Mouse (Mus musculus): ENCODE data around the gene Ppp1r11.

Ppp1r11 gene

DNA sequence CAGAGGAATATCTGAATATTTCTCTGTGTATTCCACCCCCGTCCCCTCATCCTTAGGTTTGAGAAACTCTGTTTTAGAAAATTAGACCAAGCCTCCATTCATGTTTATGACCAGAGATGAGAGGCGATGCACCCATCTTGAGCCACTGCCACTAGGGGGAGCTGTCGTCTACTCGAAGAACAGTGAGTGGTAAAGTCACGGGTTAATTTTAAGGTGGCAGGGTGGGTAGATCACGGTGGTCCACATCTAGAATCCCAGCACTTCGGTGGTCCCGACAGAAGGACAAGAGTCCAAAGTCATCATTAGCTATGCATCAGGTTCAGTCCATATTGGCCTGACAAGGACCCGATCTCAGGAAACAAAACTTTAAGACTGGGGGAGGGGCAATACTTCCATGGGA is 36.5 kb downstream of the Ppp1r11 start:
- peak in 1 of 2 experiments; percentile 33 for DNase-seq (ENCODE audit: low spot score in 2 of 2)

DNA sequence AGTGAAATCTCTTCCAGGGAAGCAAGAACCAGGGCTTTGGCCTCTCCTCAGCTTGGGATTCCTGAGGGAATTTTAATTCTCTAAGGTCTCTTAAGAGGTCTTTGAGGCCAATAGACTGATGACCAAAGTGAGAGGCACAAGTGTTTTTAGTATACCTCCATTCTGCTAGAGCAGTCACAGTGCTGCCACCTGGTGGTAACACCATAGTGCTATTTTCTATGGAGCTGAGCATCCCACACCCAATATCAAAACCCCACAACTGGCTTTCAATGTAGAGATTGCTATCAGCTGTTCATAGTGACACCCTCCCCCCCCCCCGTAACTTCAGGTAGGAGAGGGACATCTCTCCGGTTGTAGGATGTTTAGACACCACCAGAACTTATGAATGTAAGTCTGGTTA is 37.4 kb downstream of the Ppp1r11 start:
- peak in 1 of 2 experiments; percentile 51 for DNase-seq (ENCODE audit: low spot score in 2 of 2)

DNA sequence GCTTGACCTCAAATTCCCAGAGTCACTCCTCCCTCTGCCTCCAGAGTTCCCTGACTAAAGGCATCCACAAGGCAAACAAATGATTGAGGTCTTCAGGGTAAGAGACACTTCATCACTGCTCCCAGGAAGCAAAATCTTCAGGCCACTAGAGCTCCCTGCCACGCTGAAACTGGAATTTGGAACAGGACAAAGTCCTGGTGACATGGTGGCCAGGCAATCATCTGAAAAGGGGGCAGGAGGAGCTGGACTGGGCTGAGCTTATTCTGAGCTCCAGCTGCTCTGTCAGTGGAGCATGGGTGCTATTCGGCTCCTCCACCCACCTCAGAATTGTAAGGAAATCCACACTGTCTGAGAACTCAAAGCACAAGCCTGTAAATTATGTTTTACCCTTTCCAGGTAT is 39.5 kb downstream of the Ppp1r11 start:
- DNase-seq (ENCODE audit: low spot score in 2 of 2) = no peak

DNA sequence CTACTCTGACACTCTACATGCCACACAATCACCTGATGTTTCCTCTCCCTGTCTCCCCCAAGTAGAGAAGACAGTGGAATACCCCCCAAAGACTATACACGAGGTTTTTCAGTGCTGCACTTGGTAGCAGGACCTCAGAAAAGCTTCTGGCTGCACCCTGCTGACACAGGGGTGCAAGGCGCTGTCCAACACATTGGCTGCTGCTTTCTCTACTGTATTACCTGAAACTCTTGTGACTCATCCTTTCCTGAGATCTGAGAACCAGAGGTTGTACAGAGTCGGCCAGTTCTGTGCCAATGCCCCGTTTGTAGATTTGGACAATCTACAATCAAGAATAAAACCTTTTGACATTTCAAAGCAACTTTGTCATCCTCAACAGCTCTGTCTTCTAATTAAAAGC is 41.7 kb downstream of the Ppp1r11 start:
- DNase-seq (ENCODE audit: low spot score in 2 of 2) = no peak

DNA sequence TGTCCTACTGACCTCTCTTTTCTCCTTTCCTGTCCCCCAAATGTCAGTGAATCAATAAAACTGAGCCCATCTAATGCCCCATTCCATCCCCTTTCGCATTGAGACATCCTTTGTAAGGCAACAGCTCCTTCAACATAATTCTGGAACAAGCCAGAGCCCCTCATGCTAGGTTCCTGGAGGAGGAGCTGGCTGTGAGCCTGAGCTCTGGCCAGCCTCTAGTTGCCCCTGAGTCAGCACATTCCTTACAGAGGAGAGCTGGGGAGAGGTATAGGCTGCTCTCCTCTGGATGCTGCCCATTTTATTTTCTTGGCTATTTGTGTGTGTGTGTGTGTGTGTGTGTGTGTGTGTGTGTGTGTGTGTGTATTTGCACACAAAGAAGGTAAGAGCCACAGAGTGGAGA is 43.3 kb downstream of the Ppp1r11 start:
- no peak for DNase-seq (ENCODE audit: low spot score in 2 of 2)

DNA sequence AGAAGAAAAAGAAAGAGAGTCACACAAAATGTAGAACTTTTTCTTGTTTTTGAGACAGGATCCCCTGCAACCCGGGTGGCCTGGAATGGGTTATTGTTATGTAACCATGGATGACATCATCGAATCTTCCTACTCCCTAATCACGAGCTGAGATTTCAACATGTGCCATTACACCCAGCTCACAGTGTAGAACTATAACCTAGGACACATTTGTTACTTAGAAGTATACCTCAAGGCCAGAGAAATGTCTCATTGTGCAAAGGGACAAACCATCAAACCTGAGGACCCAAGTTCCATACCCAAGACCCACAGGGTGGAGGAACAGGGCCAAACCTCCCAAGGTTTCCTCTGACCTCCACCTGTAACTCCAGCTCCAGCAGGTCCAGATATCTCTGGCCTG is 47.9 kb downstream of the Ppp1r11 start:
- DNase-seq (ENCODE audit: low spot score in 2 of 2) = no peak

DNA sequence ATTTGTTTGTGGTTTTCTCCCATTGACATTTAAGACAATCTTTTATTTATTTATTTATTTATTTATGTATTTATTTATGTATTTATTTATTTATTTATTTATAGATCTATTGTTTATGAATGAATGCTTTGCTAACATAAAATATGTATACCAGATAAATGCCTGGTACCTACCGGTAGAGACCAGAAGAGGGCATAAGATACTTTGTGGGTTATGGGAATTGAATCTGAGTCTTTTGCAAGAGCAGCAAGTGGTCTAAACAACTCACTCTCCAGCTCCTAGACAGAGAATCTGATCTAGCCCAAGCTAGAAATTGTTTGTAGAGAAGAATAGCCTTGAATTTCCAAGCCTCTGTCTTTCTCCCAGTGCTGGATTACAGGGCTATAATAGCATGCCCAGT is 50.9 kb downstream of the Ppp1r11 start:
- no peak for DNase-seq (ENCODE audit: low spot score in 2 of 2)

DNA sequence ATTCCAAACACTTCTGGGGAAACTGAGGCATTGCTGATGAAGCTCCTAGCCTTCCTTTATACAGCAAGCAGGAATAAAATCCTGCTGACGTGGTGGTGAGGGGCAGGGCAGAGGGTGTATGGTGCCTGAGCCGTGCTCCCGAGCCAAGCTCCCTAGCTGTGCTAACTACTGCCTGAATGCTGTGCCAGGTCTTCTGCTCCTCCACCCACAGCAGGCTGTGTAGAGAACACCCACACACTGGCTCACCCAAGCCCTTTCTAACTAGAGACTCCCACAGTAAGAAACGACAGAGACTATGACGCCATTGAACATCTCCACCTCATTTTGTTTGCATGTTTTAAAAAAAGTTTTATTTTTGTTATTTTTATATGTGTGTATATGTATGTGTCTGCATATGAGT is 51.5 kb downstream of the Ppp1r11 start:
- no peak for DNase-seq (ENCODE audit: low spot score in 2 of 2)

DNA sequence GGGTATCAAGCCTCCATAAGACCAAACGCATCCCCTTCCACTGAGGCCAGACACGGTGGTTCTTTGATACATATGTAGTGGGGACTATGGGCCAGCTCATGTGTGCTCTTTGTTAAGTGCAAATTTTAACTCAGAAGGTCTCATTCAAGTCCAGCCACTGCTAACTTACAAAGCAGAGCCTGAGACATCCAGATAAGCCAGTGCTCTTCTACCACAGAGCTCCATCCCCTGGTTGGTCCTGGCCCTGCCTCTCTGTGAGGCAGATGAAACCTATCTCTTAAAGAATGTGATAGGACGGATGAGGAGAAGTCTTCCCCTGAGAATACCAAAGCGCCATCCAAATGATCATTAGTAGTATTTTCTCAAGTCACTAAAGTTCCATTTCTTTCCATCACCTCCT is 52.2 kb downstream of the Ppp1r11 start:
- no peak for DNase-seq (ENCODE audit: low spot score in 2 of 2)
